Mouse (Mus musculus) liver, adult 10 weeks (tissue): ENCODE data around the gene Gm10696. TPM values are rescaled to one million over a fixed set of nuclear protein-coding genes. Genes with fewer than 3 reads are reported as not detected.

Experiments
- polyA plus RNA-seq: library from polyadenylated mRNA; stranded (reverse); fragments of 350-450 nt; fragmentation: Illumina TruSeq; extraction: RNeasy Lipid Tissue Mini Kit (QIAGEN cat#74804); gene quantifications from one replicate; pipeline ENCODE4 v1.2.3, GENCODE M21; 2014; ENCODE audit warnings: low read depth, low replicate concordance

The Gm10696 gene
- not detected for polyA plus RNA-seq

GRCm38 (mm10) chr3:94178093-94178492 lies at the start of gene Gm10696:
Gene Gm10696 (minus strand): TSS chr3:94178193.

GRCm38 (mm10) chr3:94196414-94196813 lies 18.4 kb upstream of the Gm10696 start, which contains the start of gene Gm5286:
Gene Gm5286 (plus strand): TSS chr3:94196714.

Other genes starting within 250 kb of the Gm10696 start
- not detected for gene Gm9117, start 234.7 kb downstream of the Gm10696 start, polyA plus RNA-seq
- gene Tdpoz5, start 216.9 kb downstream of the Gm10696 start, polyA plus RNA-seq = not detected
- not detected for gene Gm9125, start 123.3 kb downstream of the Gm10696 start, polyA plus RNA-seq
- gene Gm10697, start 105.5 kb downstream of the Gm10696 start, polyA plus RNA-seq = not detected
- gene Gm5286, start 18.5 kb upstream of the Gm10696 start, polyA plus RNA-seq = not detected
- not detected for gene Gm4778, start 85.8 kb upstream of the Gm10696 start, polyA plus RNA-seq
- 36.2 TPM for gene Them4, start 131.9 kb upstream of the Gm10696 start, polyA plus RNA-seq
- gene Them5, start 163.9 kb upstream of the Gm10696 start, polyA plus RNA-seq = not detected
- not detected for gene C2cd4d, start 184.2 kb upstream of the Gm10696 start, polyA plus RNA-seq
- 25.4 TPM for gene Rorc, start 194.6 kb upstream of the Gm10696 start, polyA plus RNA-seq
- 0.19 TPM for gene Lingo4, start 220.3 kb upstream of the Gm10696 start, polyA plus RNA-seq
- gene Tdrkh, start 235.1 kb upstream of the Gm10696 start, polyA plus RNA-seq = 3.7 TPM